Mouse (Mus musculus) frontal cortex, postnatal 25 days (tissue): Measurements from ENCODE around the gene Prkcq.
"Not testable (repeated sequence)": the region's sequence is repeated elsewhere in the genome, so short reads cannot be mapped to it uniquely, and the experiment has no call there.

Experiments used
- DNase-seq, 2 experiments: peaks; one replicate each; pipeline ENCODE4 v3.0.0; 2022; ENCODE audit warnings: low spot score in 2 of 2

The Prkcq gene

DNA sequence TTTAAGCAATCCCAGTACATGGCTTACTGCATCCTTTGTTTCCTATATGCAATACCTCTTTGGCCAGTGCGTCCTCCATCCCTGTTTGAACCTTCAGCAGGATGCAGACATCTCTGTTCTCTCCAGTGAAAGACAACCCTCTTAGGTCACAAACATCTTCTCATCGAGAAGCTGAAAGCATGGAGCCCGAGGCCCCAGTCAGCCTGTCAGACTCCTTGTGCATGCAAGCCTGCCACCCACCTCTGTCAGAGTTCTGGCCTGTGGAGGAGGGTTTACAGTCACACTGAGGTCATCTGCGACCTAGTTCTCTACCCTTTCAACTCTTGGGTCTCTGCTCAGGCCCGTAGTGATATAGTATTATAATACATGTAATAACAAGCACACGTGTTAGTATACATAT, 119.0 kb downstream of the Prkcq start:
- no peak for DNase-seq

DNA sequence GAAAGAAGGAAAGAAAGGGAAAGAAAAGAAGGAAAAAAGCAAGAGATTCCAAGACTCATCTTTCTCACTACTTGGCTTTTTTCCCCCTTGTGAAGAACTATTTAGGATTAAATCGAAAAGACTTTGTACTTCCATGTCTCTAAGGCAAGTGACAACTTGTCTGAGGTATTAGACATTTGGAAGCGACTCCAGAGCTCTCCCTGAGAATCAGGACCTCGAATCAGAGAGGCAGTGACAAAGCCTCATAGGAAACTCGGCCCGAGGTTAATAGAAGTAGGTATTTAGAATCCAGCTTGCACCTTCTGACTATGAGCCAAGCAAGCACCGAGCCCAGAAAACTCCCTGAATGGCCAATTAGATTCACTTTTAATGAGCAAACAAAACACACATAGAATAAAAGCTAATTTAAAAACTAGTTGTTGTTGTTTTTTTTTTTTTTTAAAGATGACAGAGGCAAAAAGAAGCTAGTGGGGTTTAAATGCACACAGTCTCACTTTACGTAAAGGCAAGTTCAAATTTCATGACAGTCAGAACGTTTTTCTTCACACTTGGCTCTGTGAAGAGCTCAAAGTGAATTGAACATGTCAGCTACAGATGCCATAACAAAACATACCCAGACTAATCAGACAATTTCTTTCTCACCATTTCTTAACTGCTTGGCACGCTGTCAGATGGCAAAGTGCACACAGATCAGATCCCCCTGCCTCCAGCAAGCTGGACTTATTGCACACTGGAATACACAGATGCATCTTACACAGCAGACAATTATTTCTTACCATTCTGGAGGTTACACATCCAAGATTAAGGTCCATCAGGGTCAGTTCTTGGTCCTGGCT, 119.9 kb downstream of the Prkcq start:
- no peak for DNase-seq

DNA sequence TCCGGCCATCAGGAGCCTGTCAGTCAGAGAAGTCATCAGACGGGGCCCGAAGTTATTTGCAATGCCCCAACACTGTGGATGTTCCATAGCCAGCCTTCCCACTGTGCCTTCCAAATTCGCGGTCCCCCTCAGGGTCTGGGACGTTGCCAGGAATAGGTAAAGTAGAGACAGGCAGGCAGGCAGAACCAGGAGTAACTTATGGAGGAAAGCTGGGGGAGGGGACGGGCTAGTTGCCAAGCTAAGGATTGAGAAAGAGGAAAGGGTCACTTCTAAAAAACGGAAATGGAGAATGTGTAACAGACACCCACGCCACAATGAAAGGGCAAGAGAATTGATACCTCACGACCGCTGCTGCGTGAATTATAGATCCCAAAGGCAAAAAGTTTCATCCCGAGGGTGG, 121.2 kb downstream of the Prkcq start:
- no peak for DNase-seq

DNA sequence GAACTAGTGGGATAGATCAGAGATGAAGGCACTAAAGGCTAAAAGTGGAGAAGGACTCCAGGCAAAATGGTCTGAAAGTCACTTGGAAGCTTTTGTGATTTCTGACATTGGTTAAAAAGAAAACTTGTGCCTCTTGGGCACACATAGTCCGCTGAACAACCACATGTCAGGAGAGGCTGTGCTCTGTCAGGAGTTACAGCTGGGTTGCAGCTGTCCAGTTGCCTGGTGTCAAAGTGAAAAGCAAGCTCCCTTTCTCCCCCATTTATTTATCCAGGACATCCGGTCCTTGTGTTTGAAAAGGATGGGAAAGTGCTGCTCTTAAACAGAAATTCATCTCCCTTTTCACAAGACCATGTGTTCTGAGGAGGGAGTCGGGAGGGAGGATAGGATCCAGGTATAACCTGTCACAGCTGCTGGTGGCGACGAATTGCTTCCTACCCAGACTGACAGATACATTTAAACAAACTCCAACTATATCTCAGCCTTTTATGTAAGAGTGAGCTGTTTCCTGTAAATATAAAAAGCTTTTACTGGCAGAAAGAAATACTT, 122.8 kb downstream of the Prkcq start:
- DNase-seq = no peak

DNA sequence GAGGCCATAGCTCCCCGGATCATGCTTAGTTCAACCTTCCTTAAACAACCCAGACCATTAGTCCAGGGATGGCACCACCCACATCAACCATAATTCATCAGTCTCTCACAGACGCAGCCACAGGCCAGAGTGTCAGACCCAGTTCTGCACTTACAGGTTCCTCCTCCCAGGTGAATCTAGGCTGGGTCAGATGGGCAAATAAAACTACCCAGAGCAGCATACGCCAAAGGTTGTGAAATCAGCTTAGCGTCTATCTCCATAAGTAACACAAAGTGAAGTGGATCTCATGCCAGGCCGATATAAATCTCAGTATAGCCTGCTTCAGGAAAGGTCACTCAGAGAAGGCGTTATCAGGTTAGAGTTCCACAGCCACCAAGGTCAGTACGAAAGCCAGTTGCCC, 126.9 kb downstream of the Prkcq start:
- DNase-seq = no peak

DNA sequence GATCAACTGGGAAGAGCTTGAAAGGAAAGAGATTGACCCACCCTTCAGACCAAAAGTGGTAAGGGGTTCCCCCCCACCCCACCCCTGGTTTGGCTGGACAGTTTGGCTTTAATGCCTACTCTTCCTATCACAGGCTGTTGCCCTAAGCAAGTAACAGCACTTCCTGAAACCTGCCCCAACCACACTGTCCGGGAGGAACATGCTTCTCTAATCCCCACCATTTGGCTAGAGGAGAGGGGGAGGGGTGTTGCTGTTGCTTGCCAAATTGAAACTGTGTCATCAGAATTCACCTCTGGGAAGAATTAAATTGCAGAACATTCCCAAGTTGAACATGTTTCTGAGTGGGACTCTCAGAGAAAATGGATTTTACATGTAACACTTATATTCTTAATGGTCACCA, 127.5 kb downstream of the Prkcq start:
- DNase-seq = no peak

DNA sequence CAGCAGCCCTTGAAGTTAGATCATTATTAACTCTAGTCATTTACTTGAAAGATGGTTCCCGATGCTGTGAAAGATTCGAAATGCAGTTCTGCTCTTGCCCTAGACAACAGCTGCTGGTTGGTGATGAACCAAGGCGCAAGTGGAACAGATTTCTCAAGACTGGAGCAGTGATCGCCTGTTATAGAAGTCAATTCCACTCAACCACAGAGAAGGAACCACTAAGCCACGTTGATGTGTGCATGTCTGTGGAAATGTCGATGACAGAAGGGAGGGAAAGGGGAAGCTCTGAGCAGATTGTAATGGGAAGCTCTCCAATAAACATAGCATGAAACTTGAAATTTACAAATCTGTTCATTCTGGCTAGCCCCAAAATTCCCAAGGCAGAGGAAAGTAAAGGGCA, 128.5 kb downstream of the Prkcq start:
- DNase-seq = no peak

DNA sequence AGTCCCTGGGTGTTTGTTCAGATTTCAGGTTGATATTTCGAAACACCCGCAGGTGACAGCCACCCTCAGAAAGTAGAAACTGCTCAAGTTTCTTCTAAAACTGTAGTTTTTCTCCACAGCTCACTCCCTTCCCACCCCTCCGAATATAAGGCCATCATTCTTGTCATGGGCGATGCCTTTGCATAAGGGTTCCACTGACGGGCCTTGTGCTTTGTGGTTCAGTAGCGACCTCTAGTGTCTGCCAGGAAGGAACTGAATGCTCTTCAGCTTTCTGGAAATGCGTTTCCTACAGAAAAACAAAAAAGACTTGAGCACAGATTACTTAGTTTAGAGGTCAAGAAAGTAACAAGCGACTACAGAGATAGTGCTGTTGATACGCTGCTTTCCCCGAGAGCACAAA, 148.3 kb downstream of the Prkcq start:
- DNase-seq = no peak

DNA sequence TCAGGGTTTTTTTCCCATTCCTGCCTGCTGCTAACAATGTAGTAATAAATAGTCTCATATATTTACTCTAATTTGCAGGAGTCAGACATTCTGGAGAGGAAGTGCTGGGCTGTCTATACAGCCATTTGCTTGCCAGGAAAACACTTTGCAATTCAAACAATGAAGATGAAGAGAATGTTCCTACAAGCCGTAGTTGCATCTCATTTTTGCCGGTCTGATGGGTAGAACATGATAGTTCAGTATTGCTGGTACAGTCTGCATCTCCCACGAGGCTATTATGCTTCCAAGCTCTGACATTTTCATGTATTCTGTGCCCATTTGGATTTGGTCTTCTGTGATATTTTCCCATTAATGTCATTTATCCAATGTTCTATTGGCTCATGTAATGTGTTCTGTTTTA, 150.5 kb downstream of the Prkcq start:
- DNase-seq = no peak

DNA sequence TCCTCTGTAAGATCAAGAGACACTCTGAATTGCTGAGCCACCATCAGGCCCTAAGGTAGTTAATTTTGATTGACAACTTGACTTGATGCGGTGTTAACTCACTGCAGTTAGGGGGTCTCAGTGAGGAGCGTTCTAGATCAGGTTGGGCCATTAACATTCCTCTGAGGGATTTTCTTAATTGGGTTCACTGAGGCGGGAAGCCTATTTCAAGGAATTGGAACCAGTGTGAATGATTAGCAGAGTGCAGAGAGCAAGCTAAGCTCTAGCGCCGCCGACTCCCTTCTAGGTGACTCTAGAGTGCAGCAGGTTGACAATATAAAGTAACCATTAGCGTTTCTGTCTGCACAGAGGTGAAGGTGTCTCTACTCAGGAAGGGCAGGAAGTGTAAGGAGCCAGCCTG, 155.4 kb downstream of the Prkcq start:
- DNase-seq = no peak

DNA sequence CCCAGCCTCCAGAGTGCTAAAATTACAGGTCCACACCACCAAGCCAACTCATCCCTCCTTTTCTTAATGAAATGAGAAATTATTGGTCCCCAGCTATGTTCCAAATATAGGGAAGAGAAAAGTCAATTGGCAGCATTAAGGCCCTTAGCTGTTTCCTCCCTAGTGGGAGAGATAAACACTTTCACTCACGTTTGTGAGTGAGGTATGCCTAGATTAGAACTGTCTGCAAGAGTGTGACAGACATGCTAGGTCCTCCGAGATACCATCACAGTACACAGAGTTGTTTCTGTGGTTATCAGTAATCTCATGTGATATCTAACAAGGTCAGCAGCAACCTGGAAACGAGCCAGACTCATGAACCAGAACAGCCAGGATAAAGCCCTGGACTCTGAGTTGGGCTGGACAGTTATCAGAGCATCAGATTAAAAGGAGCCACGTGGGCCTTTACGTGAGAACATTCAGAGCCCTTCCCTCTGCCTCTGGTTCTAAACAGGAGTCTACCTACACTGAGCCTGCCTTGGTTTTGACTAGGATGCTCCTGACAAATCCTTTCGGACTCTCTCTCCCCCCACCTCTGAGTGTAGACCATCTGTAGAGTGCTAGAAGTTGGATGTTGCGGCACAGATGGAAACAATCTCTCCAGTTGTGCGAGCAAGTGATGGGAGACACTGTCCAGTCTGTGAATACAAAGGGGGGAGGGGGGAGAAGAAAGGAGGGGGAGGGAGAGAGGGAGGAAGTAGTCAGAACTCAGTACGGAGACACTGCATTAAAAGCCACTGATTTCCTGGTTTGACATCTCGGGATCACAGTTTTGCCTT, 157.7 kb downstream of the Prkcq start:
- DNase-seq = no peak

DNA sequence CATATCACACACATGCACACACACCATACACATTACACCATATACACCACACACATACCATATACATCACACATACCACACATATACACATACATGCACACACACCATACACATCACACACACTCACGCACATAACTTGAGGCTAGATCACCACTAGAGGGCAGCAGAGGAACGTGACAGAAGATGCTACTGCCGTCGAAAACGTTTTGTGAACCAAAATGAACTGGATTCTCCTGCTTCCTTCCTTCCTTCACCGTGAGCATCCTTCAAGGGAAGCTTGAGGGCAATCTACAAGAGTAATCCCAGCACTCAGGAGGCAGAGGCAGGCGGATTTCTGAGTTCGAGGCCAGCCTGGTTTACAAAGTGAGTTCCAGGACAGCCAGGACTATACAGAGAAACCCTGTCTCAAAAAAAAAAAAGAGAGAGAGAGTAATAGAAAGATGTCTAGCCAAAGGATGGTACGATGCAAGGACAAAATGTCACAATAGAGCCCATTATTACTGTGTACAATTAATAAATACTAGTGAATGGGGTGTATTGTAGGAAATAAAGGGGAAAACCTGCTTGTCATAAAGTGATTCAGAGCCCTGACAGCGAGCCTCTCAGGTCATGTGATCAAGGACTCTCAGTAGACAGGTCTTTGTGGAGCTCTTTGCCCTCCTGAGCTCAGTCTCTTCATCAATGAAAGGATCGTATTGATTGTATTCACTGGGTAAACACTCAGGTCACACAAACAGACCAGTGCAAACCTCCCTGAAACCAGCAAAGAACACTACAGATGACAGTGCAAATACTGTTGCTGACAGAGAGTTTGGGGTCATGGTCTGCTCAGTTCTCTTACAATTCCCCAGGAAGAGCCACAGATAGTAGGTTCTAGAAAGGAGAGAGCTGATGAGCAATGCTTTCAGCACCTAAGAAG, 159.9 kb downstream of the Prkcq start:
- peak; percentile 40 to 55 for DNase-seq

DNA sequence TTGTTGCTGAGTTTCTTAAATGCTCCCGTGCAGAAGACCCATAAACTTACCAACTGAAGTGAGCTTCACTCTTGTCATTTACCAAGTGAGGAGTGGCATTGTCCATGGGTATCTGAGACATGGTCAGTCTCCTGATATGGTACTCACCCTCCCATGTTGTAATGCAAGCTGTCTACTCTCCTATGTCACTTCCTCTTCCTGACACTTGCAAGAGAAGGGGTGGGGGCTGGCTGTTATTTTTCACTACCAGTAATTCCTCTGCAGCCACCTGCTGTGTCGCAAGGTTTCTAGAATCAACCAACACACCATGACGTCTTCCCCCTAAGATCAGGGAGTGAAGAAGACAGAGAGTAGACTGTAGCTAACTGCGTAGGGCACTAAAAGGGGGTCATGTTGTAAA, 160.6 kb downstream of the Prkcq start:
- no peak for DNase-seq

DNA sequence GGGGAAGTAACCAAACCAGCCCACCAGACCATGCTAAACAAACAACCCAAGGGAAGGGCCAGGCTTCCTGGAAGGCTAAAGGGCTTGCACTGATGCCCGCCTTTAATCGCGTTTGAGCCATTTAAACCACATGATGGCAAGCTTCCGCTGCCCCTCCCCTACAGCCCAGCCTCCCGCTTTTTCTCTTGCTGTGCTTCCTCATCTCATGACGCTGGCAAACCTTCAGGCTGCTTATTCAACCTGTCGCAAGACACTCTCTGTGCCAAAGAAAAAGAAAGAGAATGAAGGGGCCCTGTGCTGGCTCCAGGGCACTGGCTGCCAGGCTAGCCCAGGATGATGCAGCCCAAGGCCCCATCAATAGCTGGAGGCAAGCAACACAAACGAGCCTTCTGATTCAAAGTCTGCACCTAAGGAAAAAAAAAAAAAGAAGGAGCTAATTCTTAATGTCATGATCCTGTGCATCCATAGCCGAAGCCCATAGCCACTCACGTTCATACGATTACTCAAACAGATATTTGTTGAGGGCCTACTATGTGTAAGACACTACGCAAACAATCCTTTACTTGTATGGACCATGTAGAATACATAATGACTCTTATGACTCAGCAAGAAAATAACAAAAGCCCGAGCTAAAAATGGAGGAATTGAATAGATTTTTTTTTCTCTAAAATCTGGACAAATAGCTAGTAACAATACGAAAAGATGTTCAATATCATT, 161.6 kb downstream of the Prkcq start:
- no peak for DNase-seq

DNA sequence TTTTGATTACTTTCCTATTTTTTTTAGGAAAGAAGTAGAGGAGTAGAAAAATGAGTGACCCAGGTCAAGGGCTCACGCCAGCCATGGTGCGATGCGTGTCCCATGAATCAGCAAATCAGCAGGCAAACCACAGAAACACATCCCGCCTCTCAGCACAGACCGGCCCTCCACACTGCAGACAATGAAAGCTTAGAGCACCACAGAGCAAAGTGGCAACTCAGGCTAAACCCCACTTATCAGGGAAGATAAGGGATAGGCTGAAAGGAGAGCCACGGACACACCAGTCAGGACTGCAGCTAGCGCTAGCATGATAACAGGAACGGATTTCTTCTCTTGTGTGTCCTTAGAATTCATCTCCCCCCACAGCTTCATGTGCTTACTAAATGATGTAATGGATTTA, 164.4 kb downstream of the Prkcq start:
- no peak for DNase-seq

DNA sequence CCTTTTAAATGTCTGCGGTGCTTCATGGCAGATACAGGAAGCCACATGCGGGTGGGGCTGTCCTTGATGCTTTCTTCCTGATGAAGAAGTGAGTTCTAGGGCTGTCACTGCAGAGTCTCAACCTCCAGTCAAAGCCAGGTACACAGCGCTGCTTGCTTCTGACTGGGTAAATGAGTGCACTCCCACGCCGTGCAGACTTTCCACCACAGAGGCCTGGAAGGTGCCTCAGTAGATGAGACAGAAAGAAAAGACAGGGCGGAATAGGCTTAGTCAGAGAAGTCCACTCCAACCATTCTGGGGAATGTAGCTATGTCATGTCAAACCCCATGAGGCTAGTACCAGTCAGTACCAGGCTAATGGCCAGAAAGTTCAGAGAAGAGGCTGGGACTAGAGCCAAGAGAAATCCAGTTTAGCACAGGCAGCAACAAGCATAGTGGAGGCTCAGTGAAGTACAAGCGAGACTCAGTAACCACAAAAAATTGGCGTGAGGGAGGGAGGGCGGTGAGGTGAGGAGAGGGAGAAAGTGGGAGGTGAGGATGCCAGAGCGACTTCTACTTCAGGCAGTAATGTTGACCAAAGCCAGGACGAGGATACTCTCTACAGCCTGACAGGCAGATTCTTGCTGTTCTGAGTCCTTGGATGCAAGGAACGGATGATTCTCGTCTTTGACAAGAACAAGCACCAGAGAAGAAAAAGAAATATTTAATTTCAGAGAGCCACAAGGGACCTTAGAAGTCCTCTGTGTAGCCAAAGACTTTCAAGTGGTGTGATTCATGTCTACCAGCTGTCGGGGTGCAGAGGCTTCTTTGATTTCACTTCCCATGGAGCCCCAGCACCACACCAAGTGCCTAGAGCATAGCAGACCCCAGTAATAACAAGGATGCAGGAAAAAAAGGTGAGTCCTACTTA, 167.3 kb downstream of the Prkcq start:
- DNase-seq = no peak

DNA sequence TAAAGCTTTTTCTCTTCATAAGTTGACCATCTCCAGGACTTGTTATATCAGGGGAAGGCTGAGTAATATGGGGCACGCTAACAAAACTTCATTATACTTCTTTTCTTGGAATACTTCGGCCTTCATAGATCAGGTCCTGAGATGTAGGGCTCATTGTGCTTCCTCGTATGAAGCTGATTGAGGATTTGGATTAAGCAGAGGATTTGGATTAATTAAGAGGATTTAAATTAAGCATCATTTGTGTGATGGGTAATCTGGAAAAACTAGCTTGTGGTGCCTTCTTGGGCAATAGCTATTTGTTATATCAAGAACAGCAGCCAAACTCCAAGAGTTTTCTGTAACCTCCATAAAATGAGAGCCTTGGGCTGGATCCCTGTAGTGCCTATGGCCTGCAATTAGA, 172.8 kb downstream of the Prkcq start:
- no peak for DNase-seq

DNA sequence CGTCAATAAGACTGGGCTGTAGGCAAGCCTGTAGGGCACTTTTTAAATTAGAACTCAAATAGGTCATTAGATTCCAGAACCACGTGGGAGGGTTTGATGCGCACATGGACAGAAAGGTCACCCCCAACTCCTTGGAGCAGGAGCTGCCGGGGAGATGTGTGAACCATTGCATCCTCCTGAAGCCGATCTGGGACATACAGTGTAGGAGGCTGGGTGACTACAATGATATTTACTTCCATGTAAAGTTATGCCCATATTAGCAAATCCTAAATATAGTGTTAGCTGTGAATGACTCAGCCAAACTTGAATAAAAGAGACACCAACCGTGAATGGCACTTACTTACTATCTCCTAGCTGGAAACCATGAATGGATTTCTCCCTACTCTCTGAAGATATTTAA, 174.5 kb downstream of the Prkcq start:
- DNase-seq = not testable (repeated sequence)

DNA sequence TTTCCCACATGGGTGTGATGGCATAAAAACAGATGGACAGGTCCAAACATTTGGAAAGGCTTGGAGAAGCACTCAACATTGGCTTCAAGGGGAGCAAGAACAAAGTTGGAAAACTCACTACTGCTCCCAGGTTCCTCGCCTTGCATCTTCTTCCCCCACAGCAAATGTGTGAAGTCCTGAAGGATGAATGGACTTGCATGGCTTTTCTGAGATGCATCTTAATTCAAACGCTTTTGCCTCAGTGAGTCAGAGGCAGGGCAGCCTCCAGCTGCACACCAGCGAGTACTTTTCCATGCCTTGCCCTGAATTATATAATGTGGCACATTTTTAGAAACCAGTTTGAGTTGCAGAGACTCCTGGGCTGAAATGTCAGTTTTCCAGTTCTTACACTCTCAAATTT, 175.9 kb downstream of the Prkcq start:
- DNase-seq = peak in 1 of 2 experiments; percentile 19
